Mouse (Mus musculus) neutrophil, adult 65 days (primary cell): Measurements from ENCODE around the gene Wnt3a. TPM values are rescaled to one million over a fixed set of nuclear protein-coding genes. Genes with fewer than 3 reads are reported as not detected.

ENCODE experiments used
- total RNA-seq: library from RNA; stranded (reverse); gene quantifications from 2 replicates; pipeline ENCODE4 v1.2.4, GENCODE M21; 2023

Wnt3a gene
- total RNA-seq, result not detected in 2 replicates

GRCm38 (mm10) chr11:59290702-59291303 is at the start of gene Wnt3a:
TSS of gene Wnt3a (minus strand) at chr11:59290752.

GRCm38 (mm10) chr11:59306461-59307421 is 16.2 kb upstream of the Wnt3a start, which contains the start of gene Wnt9a:
TSS of gene Wnt9a (plus strand) at chr11:59306928.

GRCm38 (mm10) chr11:59228122-59228953 is 62.2 kb downstream of the Wnt3a start, which contains the start of gene Arf1:
TSS of gene Arf1 (minus strand) at chr11:59228270.

GRCm38 (mm10) chr11:59208153-59208831 is 82.3 kb downstream of the Wnt3a start, which contains the start of gene 2310033P09Rik:
TSS of gene 2310033P09Rik (plus strand) at chr11:59208321.

GRCm38 (mm10) chr11:59202081-59202995 is 88.2 kb downstream of the Wnt3a start, which contains the start of gene Mrpl55:
TSS of gene Mrpl55 (plus strand) at chr11:59202486.

Other genes with a start within 250 kb of the Wnt3a start
- gene Obscn, start 154.3 kb downstream of the Wnt3a start, total RNA-seq, result not detected in 2 replicates
- 2.1 and 4.1 TPM in 2 replicates for gene Iba57, start 127.0 kb downstream of the Wnt3a start, total RNA-seq
- 0.18 TPM in 1 of 2 replicates, not detected in the other for gene Gjc2, start 107.5 kb downstream of the Wnt3a start, total RNA-seq
- 9.7 and 11.8 TPM in 2 replicates for gene Guk1, start 98.5 kb downstream of the Wnt3a start, total RNA-seq
- 7.0 and 7.5 TPM in 2 replicates for gene Mrpl55, start 88.3 kb downstream of the Wnt3a start, total RNA-seq
- 11.5 and 12.7 TPM in 2 replicates for gene 2310033P09Rik, start 82.4 kb downstream of the Wnt3a start, total RNA-seq
- gene Arf1, start 62.5 kb downstream of the Wnt3a start, total RNA-seq, result 338 and 342 TPM in 2 replicates
- gene Wnt9a, start 16.2 kb upstream of the Wnt3a start, total RNA-seq, result not detected in 2 replicates
- not detected in 2 replicates for gene Prss38, start 84.9 kb upstream of the Wnt3a start, total RNA-seq
- 0.77 and 1.1 TPM in 2 replicates for gene Jmjd4, start 159.3 kb upstream of the Wnt3a start, total RNA-seq
- 1.9 and 3.1 TPM in 2 replicates for gene Snap47, start 160.4 kb upstream of the Wnt3a start, total RNA-seq
- 0.22 and 0.29 TPM in 2 replicates for gene Zfp867, start 181.7 kb upstream of the Wnt3a start, total RNA-seq
- gene Zkscan17, start 236.0 kb upstream of the Wnt3a start, total RNA-seq, result 8.4 and 9.8 TPM in 2 replicates